Mouse (Mus musculus): Measurements from ENCODE around the gene Fam167b.
"Not testable (repeated sequence)": the region's sequence is repeated elsewhere in the genome, so short reads cannot be mapped to it uniquely, and the experiment has no call there.

Gene Fam167b

GRCm38 (mm10) chr4:129561184-129561583 lies 17.2 kb downstream of the Fam167b start:
- DNase-seq (ENCODE audit: low spot score in 2 of 2): no peak

- DNase-seq (ENCODE audit: low spot score in 2 of 2): no peak
Measured at GRCm38 (mm10) chr4:129558321-129558955, 19.9 kb downstream of the Fam167b start.

GRCm38 (mm10) chr4:129557256-129557808 lies 21.0 kb downstream of the Fam167b start:
- DNase-seq (ENCODE audit: low spot score in 2 of 2): no peak

- peak; percentile 66 to 83 for DNase-seq (ENCODE audit: low spot score in 2 of 2)
Measured at GRCm38 (mm10) chr4:129556532-129557223, 21.7 kb downstream of the Fam167b start.

- DNase-seq (ENCODE audit: low spot score in 2 of 2): peak in 1 of 2 experiments; percentile 23
Measured at GRCm38 (mm10) chr4:129555862-129556531, 22.4 kb downstream of the Fam167b start.

GRCm38 (mm10) chr4:129555421-129555861 lies 22.9 kb downstream of the Fam167b start:
- peak; percentile 43 to 62 for DNase-seq (ENCODE audit: low spot score in 2 of 2)

GRCm38 (mm10) chr4:129554512-129554911 lies 23.8 kb downstream of the Fam167b start:
- not testable (repeated sequence) for DNase-seq (ENCODE audit: low spot score in 2 of 2)

- no peak for DNase-seq (ENCODE audit: low spot score in 2 of 2)
Measured at GRCm38 (mm10) chr4:129550295-129550694, 28.1 kb downstream of the Fam167b start.

GRCm38 (mm10) chr4:129549306-129549705 lies 29.0 kb downstream of the Fam167b start:
- no peak for DNase-seq (ENCODE audit: low spot score in 2 of 2)

GRCm38 (mm10) chr4:129547631-129548030 lies 30.7 kb downstream of the Fam167b start:
- not testable (repeated sequence) for DNase-seq (ENCODE audit: low spot score in 2 of 2)

GRCm38 (mm10) chr4:129544106-129544505 lies 34.2 kb downstream of the Fam167b start:
- no peak for DNase-seq (ENCODE audit: low spot score in 2 of 2)

GRCm38 (mm10) chr4:129542592-129543141 lies 35.7 kb downstream of the Fam167b start, which contains the start of gene Hdac1:
Gene Hdac1, minus strand, starts transcription at chr4:129542713.
- DNase-seq (ENCODE audit: low spot score in 2 of 2): peak; percentile 98 to 99

GRCm38 (mm10) chr4:129541868-129542591 lies 36.3 kb downstream of the Fam167b start:
- no peak for DNase-seq (ENCODE audit: low spot score in 2 of 2)

- DNase-seq (ENCODE audit: low spot score in 2 of 2): no peak
Measured at GRCm38 (mm10) chr4:129540012-129540411, 38.3 kb downstream of the Fam167b start.

GRCm38 (mm10) chr4:129528901-129529300 lies 49.4 kb downstream of the Fam167b start:
- not testable (repeated sequence) for DNase-seq (ENCODE audit: low spot score in 2 of 2)

All from cerebellum, postnatal 4 days (tissue).